Mouse (Mus musculus) heart, embryonic 15.5 days (tissue): ENCODE results near the gene Cdc123. TPM values are rescaled to one million over a fixed set of nuclear protein-coding genes. Genes with fewer than 3 reads are reported as not detected.
A peak's percentile ranks its signal among the peaks of the same experiment; 100 is the strongest.
"Not testable (repeated sequence)": the region's sequence is repeated elsewhere in the genome, so short reads cannot be mapped to it uniquely, and the experiment has no call there.

Experiments
- ATAC-seq: fragments of 200-750 bp; cut with Nextera tagmentation; replicated peaks from 2 replicates; pipeline ENCODE4 v1.8.0; 2017; ENCODE audit warnings: low read depth, moderate TSS enrichment; ENCODE audit not compliant: insufficient number of reproducible peaks, insufficient read depth, low FRiP score
- H3K27ac ChIP-seq: fragments of 300-500 bp; sonication (generic); 2 replicates; pipeline ENCODE4 v1.5.1; 2015; ENCODE audit warnings: mild to moderate bottlenecking, inconsistent platforms
- H3K27me3 ChIP-seq: fragments of 300-500 bp; sonication (generic); 2 replicates; pipeline ENCODE4 v1.6.1; 2015; ENCODE audit warnings: inconsistent platforms
- H3K36me3 ChIP-seq: fragments of 300-500 bp; sonication (generic); 2 replicates; pipeline ENCODE4 v1.6.1; 2015; ENCODE audit warnings: mild to moderate bottlenecking, inconsistent platforms
- H3K4me1 ChIP-seq: fragments of 300-500 bp; sonication (generic); replicated peaks from 2 replicates; pipeline ENCODE4 v1.6.1; 2015; ENCODE audit warnings: inconsistent platforms
- H3K4me2 ChIP-seq: fragments of 300-500 bp; sonication (generic); 2 replicates; pipeline ENCODE4 v1.6.1; 2015; ENCODE audit warnings: inconsistent platforms, mild to moderate bottlenecking, moderate library complexity
- H3K4me3 ChIP-seq: fragments of 300-500 bp; sonication (generic); 2 replicates; pipeline ENCODE4 v1.5.1; 2015; ENCODE audit warnings: mild to moderate bottlenecking, inconsistent platforms
- H3K9ac ChIP-seq: fragments of 300-500 bp; sonication (generic); 2 replicates; pipeline ENCODE4 v1.6.1; 2015; ENCODE audit warnings: mild to moderate bottlenecking, inconsistent platforms
- H3K9me3 ChIP-seq: fragments of 300-500 bp; sonication (generic); replicated peaks from 2 replicates; pipeline ENCODE4 v1.6.1; 2016; ENCODE audit warnings: inconsistent platforms
- whole genome bisulfite sequencing: fragments of 180-500 bp; shearing (Covaris S2); methylation state at CpG from one replicate; pipeline ENCODE4 v1.1.7; 2015; ENCODE audit warnings: mixed read lengths; 5-methylcytosine and 5-hydroxymethylcytosine counted together
- polyA plus RNA-seq: library from polyadenylated mRNA; unstranded; fragments of >200 nt; fragmentation: Nextera tagmentation; extraction: Ambion mirVana; gene quantifications from 2 replicates; pipeline ENCODE4 v1.2.1, GENCODE M21; 2015

The Cdc123 gene
- polyA plus RNA-seq, 1 experiment from 2014 or later = 171 TPM

DNA sequence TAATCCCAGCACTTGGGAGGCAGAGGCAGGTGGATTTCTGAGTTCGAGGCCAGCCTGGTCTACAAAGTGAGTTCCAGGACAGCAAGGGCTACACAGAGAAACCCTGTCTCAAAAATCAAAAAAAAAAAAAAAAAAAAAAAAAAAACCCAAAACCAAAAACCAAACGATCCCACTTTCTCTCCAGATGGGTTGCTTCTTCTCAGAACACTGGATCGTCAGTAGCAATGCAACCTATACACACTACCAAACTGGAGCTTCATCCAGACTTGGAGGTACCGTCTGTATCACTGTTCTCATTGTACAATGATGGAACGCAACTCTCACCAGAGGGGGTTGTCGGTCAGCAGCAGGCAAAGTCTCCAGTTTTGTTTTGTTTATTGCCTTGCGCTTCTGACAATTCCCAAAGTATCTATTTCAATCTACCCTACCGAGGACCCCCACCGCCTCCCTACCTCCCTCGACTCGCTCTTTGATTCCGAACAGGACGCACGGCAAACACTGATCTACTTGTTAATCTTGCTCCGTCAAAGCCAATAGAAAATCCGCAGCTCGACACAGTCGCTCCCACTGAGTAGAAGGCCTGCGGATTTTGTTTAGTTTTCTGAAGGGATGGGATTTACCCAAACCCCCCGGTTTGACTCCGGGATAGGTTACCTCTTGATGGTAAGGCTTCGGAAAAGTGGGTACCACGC lies 637 bp downstream of the Cdc123 start:
- peaks cover 14% of the 10 kb centered on the region for H3K4me1 ChIP-seq
- 5% methylated on average over 23 of the region's 23 CpGs for WGBS
- peak; percentile 25; the same call in 1 of the 2 replicates for ATAC-seq
- no peaks in the 10 kb centered on the region for H3K9me3 ChIP-seq
- peak overlapping the region; percentile 72 for H3K9ac ChIP-seq
- H3K4me2 ChIP-seq = peak overlapping the region; percentile 74
- peaks cover 28% of the 10 kb centered on the region for H3K36me3 ChIP-seq
- peak overlapping the region; percentile 75 for H3K4me3 ChIP-seq
- peak overlapping the region; percentile 89 for H3K27ac ChIP-seq
- H3K27me3 ChIP-seq = no peaks in the 10 kb centered on the region

DNA sequence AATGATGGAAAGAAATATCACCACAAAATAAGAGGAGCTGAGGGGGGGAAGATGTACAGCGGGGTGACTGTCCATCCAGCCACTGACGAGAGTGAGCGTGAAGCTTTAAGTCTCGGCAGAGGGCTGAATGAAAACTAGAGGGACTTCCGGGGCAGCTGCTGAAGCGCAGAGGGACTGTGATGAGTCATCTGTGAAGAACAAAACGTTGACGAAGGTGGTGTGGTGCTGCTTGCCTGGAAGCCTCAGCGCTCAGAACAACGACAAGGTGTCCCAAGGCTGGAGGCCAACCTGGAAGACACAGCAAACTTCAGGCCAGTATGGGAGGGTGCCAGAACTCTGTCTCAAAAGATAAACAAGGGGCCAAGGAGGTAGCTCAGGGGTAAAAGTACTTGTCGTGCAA lies 4.1 kb downstream of the Cdc123 start:
- H3K9me3 ChIP-seq = no peaks in the 10 kb centered on the region
- H3K27me3 ChIP-seq = no peaks in the 10 kb centered on the region
- no peak overlapping the region for H3K4me2 ChIP-seq
- no peak overlapping the region for H3K4me3 ChIP-seq
- H3K4me1 ChIP-seq = peaks cover 3% of the 10 kb centered on the region
- ATAC-seq = no peak
- peaks cover 56% of the 10 kb centered on the region for H3K36me3 ChIP-seq
- WGBS = 90% methylated on average over 11 of the region's 11 CpGs
- no peak overlapping the region for H3K9ac ChIP-seq
- H3K27ac ChIP-seq = no peak overlapping the region

GRCm38 (mm10) chr2:5825265-5825913 lies 19.6 kb downstream of the Cdc123 start:
- H3K27me3 ChIP-seq = no peaks in the 10 kb centered on the region
- no peaks in the 10 kb centered on the region for H3K9me3 ChIP-seq
- no peak overlapping the region for H3K4me2 ChIP-seq
- 95% methylated on average over 5 of the region's 5 CpGs for WGBS
- H3K4me3 ChIP-seq = no peak overlapping the region
- no peak for ATAC-seq
- peaks cover 21% of the 10 kb centered on the region for H3K36me3 ChIP-seq
- H3K27ac ChIP-seq = no peak overlapping the region
- H3K4me1 ChIP-seq = no peaks in the 10 kb centered on the region
- H3K9ac ChIP-seq = no peak overlapping the region

DNA sequence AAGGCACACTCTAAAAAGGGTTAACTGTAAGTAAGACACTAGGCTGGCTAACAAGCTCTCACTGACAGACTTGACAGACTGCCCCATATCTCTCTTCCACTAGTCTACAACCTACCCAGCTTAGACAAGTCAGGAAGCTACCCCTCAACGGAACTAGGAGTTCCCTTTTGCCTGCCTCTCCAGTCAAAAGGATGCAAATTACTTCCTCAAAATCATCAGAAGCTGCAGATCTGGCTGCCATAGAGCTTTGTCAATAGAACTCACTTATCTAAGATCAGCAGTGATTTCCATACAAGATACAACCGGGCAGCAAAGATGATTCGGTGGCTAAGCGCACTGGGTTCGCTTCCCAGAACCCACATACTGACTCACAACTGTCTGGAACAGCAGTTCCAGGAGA lies 20.3 kb downstream of the Cdc123 start:
- Histone ChIP-seq H3K27ac (no peak overlapping the region), H3K4me2 (no peak overlapping the region), H3K9ac (no peak overlapping the region), H3K27me3 (no peaks in the 10 kb centered on the region), H3K36me3 (peaks cover 24% of the 10 kb centered on the region), H3K4me3 (no peak overlapping the region), H3K4me1 (no peaks in the 10 kb centered on the region), H3K9me3 (no peaks in the 10 kb centered on the region)
- 76% methylated on average over 5 of the region's 5 CpGs for WGBS
- ATAC-seq = no peak

GRCm38 (mm10) chr2:5824213-5824612 lies 20.8 kb downstream of the Cdc123 start:
- Histone ChIP-seq H3K4me2 (no peak overlapping the region), H3K9ac (no peak overlapping the region), H3K4me3 (no peak overlapping the region), H3K27me3 (no peaks in the 10 kb centered on the region), H3K36me3 (peaks cover 29% of the 10 kb centered on the region), H3K4me1 (no peaks in the 10 kb centered on the region), H3K9me3 (no peaks in the 10 kb centered on the region), H3K27ac (no peak overlapping the region)
- ATAC-seq = no peak
- 14% methylated on average over 1 of the region's 1 CpGs for whole genome bisulfite sequencing

GRCm38 (mm10) chr2:5822449-5822848 lies 22.5 kb downstream of the Cdc123 start:
- Histone ChIP-seq H3K4me3 (no peak overlapping the region), H3K27me3 (no peaks in the 10 kb centered on the region), H3K4me1 (no peaks in the 10 kb centered on the region), H3K9me3 (no peaks in the 10 kb centered on the region), H3K4me2 (no peak overlapping the region), H3K36me3 (peaks cover 43% of the 10 kb centered on the region), H3K27ac (no peak overlapping the region), H3K9ac (no peak overlapping the region)
- ATAC-seq = no peak
- 89% methylated on average over 6 of the region's 6 CpGs for WGBS

DNA sequence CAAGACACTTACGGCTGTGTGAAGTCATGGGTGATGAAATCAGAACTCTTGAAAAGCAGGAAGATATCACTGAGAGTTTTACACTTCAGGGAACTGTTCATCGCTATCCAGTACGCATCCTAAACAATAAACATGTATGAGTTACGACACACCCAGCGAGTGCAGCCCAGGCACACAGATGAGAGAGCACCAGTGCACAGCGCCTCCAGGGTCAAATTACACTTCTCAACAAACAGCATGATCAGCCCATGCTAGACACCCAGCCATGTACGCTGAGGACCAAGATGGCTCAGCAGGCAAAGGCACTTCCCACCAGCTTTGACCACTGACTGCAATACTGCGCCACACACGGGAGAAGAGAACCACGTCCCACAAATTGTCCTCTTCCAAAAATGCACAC lies 23.7 kb downstream of the Cdc123 start:
- no peak overlapping the region for H3K27ac ChIP-seq
- no peaks in the 10 kb centered on the region for H3K27me3 ChIP-seq
- no peaks in the 10 kb centered on the region for H3K9me3 ChIP-seq
- ATAC-seq = no peak
- 74% methylated on average over 10 of the region's 10 CpGs for WGBS
- H3K4me1 ChIP-seq = no peaks in the 10 kb centered on the region
- H3K4me3 ChIP-seq = no peak overlapping the region
- no peak overlapping the region for H3K9ac ChIP-seq
- H3K4me2 ChIP-seq = no peak overlapping the region
- H3K36me3 ChIP-seq = peaks cover 40% of the 10 kb centered on the region

DNA sequence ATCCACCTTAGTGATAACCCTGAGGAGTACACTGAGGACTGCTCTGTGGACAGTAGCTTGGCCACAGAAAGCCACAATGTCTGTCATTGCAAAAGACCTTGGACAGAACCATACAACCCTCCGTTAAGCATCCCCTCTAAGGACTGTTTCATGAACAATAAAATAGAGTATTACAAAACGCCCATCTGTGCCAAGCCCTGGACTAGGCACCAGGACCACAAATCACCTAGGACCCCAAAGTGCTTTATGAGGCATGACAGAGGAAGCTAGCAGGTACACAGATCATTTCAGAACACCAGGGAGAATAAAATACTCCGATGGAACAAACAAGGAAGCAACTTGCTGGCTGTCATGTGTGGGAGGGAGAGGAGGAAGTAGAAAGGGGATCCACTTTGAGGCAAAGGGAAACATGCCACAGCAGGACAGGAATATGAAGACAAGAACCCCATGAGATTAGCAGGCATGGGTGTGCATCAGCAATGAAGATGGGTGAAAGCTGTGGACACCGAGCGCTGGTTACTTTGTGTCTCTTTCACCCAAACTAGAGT lies 33.7 kb downstream of the Cdc123 start:
- 83% methylated on average over 5 of the region's 5 CpGs for WGBS
- H3K36me3 ChIP-seq = peaks cover 34% of the 10 kb centered on the region
- no peaks in the 10 kb centered on the region for H3K9me3 ChIP-seq

DNA sequence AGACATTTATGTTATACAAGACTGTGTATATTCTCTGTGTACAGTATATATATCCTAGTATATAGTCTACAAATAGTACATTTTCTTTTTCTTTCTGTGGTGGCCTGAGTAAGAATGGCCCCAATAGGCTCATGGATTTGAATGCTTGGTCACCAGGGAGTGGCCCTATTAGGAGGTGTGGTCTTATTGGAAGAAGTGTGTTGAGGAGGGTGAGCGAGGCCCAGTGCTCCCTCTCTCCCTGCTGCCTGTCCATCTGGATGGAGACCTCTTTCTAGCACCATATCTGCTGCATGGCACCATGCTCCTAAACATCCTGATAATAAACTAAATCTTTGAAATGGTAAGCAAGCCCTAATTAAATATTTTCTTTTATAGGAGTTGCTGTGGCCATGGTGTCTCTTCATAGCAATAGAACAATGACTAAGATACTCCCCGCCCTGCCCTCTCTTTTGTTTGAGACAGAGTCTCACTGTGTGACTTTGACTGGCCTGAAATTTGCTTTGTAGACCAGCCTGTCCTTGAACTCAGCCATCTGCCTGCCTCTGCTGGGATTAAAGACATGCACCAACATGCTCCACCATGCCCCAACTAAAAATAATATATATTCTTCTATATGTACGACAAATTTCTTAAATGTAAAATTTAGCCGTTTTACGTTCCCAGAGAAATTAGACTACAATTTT lies 34.8 kb downstream of the Cdc123 start:
- Histone ChIP-seq H3K4me3 (no peak overlapping the region), H3K4me1 (no peaks in the 10 kb centered on the region), H3K27ac (no peak overlapping the region), H3K9me3 (no peaks in the 10 kb centered on the region), H3K9ac (no peak overlapping the region), H3K27me3 (no peaks in the 10 kb centered on the region), H3K4me2 (no peak overlapping the region), H3K36me3 (peaks cover 40% of the 10 kb centered on the region)
- no peak for ATAC-seq
- 94% methylated on average over 5 of the region's 5 CpGs for WGBS

More for the DNA sequence above, 33.7 kb downstream of the Cdc123 start:
- H3K9ac ChIP-seq = no peak overlapping the region
- no peak for ATAC-seq
- no peaks in the 10 kb centered on the region for H3K4me1 ChIP-seq
- H3K4me2 ChIP-seq = no peak overlapping the region
- no peak overlapping the region for H3K27ac ChIP-seq
- no peak overlapping the region for H3K4me3 ChIP-seq
- no peaks in the 10 kb centered on the region for H3K27me3 ChIP-seq

DNA sequence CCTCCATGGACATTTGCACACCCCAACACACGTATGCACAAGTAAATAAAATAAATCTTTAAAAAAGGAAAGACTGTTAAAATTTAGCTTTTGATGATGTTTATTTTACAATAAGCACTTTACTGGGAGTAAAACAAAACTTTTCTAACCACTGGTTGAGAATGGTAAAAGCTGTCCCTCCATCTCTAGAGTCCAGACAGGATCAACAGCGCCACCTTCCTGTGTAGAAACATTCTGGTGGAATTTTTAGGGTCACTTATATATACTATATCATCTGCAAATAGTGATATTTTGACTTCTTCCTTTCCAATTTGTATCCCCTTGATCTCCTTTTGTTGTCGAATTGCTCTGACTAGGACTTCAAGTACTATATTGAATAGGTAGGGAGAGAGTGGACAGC lies 38.8 kb downstream of the Cdc123 start:
- H3K4me1 ChIP-seq, H3K27ac ChIP-seq, H3K4me2 ChIP-seq, H3K9me3 ChIP-seq, ATAC-seq, H3K9ac ChIP-seq, H3K4me3 ChIP-seq, H3K27me3 ChIP-seq: not testable (repeated sequence)
- H3K36me3 ChIP-seq = peaks cover 44% of the 10 kb centered on the region
- 80% methylated on average over 3 of the region's 3 CpGs for WGBS

- Histone ChIP-seq H3K4me1 (no peaks in the 10 kb centered on the region), H3K4me3 (no peak overlapping the region), H3K9ac (no peak overlapping the region), H3K27ac (no peak overlapping the region), H3K36me3 (peaks cover 39% of the 10 kb centered on the region), H3K9me3 (no peaks in the 10 kb centered on the region), H3K27me3 (no peaks in the 10 kb centered on the region), H3K4me2 (no peak overlapping the region)
- ATAC-seq = no peak
- 91% methylated on average over 7 of the region's 7 CpGs for WGBS
These were observed 39.7 kb downstream of the Cdc123 start for GRCm38 (mm10) chr2:5805228-5805627.
